Mouse (Mus musculus): ENCODE data around the gene Zfp420. TPM values are rescaled to one million over a fixed set of nuclear protein-coding genes. Genes with fewer than 3 reads are reported as not detected.

Zfp420 gene
- total RNA-seq, 2 experiments from 2014 or later = 2.9 TPM

GRCm38 (mm10) chr7:29890501-29890900 is 30.7 kb downstream of the Zfp420 start:
- intact Hi-C loops (cut with DNase I) = no loop called here
- DNase-seq = no peak

- no peak for DNase-seq
Observed at GRCm38 (mm10) chr7:29892756-29893155, 33.0 kb downstream of the Zfp420 start.

GRCm38 (mm10) chr7:29898351-29898750 is 38.6 kb downstream of the Zfp420 start:
- DNase-seq = no peak
- intact Hi-C loops (cut with DNase I) = no loop called here

More at GRCm38 (mm10) chr7:29892756-29893155, 33.0 kb downstream of the Zfp420 start:
- intact Hi-C loops (cut with DNase I) = no loop called here

- intact Hi-C loops (cut with DNase I) = no loop called here
Observed at GRCm38 (mm10) chr7:29904101-29904500, 44.3 kb downstream of the Zfp420 start.

GRCm38 (mm10) chr7:29905966-29906681 is 46.3 kb downstream of the Zfp420 start, which contains the start of gene Zfp27:
Gene Zfp27 (minus strand): TSS chr7:29906572.
- DNase-seq = peak; percentile 43 to 62
- intact Hi-C loops (cut with DNase I) = loop anchor here (2.0 kb wide), 1 partner anchor 91 kb away; no protein-coding TSS in a partner anchor

More at GRCm38 (mm10) chr7:29904101-29904500, 44.3 kb downstream of the Zfp420 start:
- DNase-seq = no peak

GRCm38 (mm10) chr7:29906682-29907058 is 46.9 kb downstream of the Zfp420 start:
- DNase-seq = peak in 1 of 2 experiments; percentile 10
- intact Hi-C loops (cut with DNase I) = loop anchor here (2.0 kb wide), 1 partner anchor 92 kb away; no protein-coding TSS in a partner anchor

GRCm38 (mm10) chr7:29907206-29907605 is 47.4 kb downstream of the Zfp420 start:
- intact Hi-C loops (cut with DNase I) = loop anchor here (2.0 kb wide), 1 partner anchor 92 kb away; no protein-coding TSS in a partner anchor
- no peak for DNase-seq

- peak; percentile 81 to 90 for DNase-seq
- intact Hi-C loops (cut with DNase I) = loop anchor here (2.0 kb wide), 3 partner anchors 46 to 74 kb away; partner anchors contain the start of genes Zfp420, Zfp568 and Zfp74
Observed at GRCm38 (mm10) chr7:29908130-29908950, 48.6 kb downstream of the Zfp420 start, which contains the start of gene Zfp383. Gene Zfp383 (plus strand): TSS chr7:29908223.

GRCm38 (mm10) chr7:29910252-29910651 is 50.5 kb downstream of the Zfp420 start:
- DNase-seq = no peak
- intact Hi-C loops (cut with DNase I) = no loop called here

- no peak for DNase-seq
- intact Hi-C loops (cut with DNase I) = no loop called here
Observed at GRCm38 (mm10) chr7:29912172-29912571, 52.4 kb downstream of the Zfp420 start.

- intact Hi-C loops (cut with DNase I) = no loop called here
- DNase-seq = no peak
Observed at GRCm38 (mm10) chr7:29917371-29918061, 57.7 kb downstream of the Zfp420 start.

- DNase-seq = no peak
Observed at GRCm38 (mm10) chr7:29918062-29918453, 58.3 kb downstream of the Zfp420 start.

GRCm38 (mm10) chr7:29921439-29922093 is 61.8 kb downstream of the Zfp420 start:
- intact Hi-C loops (cut with DNase I) = no loop called here

More at GRCm38 (mm10) chr7:29918062-29918453, 58.3 kb downstream of the Zfp420 start:
- intact Hi-C loops (cut with DNase I) = no loop called here

GRCm38 (mm10) chr7:29922780-29923179 is 63.0 kb downstream of the Zfp420 start:
- DNase-seq = no peak
- intact Hi-C loops (cut with DNase I) = no loop called here

More at GRCm38 (mm10) chr7:29921439-29922093, 61.8 kb downstream of the Zfp420 start:
- DNase-seq = no peak

Small RNA genes within 50 kb of the gene (microRNA-seq; reads per million reads assigned to microRNA genes)
- 0 to 1.3 reads per million in 2 experiments for gene Mir7668 (ENCODE audit: borderline number of aligned reads in 2 of 2)

Other genes with a start within 250 kb of the Zfp420 start
- gene Catsperg2, start 132.9 kb upstream of the Zfp420 start, total RNA-seq (2021) = not detected
- 10 to 100 TPM in 1 of 2 experiments, 1 to 10 TPM in 1; 9.8 to 11.4 TPM for gene Zfp84, start 91.4 kb upstream of the Zfp420 start, total RNA-seq (2021)
- gene Zfp30, start 76.0 kb upstream of the Zfp420 start, total RNA-seq (2021) = 1 to 10 TPM; 5.2 to 5.7 TPM
- 10 to 100 TPM; 10.9 to 11.9 TPM for gene Zfp790, start 43.9 kb upstream of the Zfp420 start, total RNA-seq (2021)
- under 1 TPM; 0.39 to 0.49 TPM for gene Zfp940, start 6.3 kb upstream of the Zfp420 start, total RNA-seq (2021)
- 1 to 10 TPM; 7.9 to 8.9 TPM for gene Zfp27, start 46.6 kb downstream of the Zfp420 start, total RNA-seq (2021)
- gene Zfp383, start 48.2 kb downstream of the Zfp420 start, total RNA-seq (2021) = 1 to 10 TPM; 6.1 to 9.9 TPM
- gene Zfp74, start 94.1 kb downstream of the Zfp420 start, total RNA-seq (2021) = 1 to 10 TPM; 5.9 TPM
- 10 to 100 TPM; 22.0 to 22.7 TPM for gene Zfp568, start 124.0 kb downstream of the Zfp420 start, total RNA-seq (2021)
- 1 to 10 TPM; 2.4 to 2.7 TPM for gene Zfp14, start 191.4 kb downstream of the Zfp420 start, total RNA-seq (2021)
- gene Zfp82, start 212.9 kb downstream of the Zfp420 start, total RNA-seq (2021) = 1 to 10 TPM; 1.7 to 2.6 TPM
- gene Gm26920, start 230.4 kb downstream of the Zfp420 start, total RNA-seq (2021) = not detected
- 1 to 10 TPM; 1.8 to 2.7 TPM for gene Zfp566, start 230.5 kb downstream of the Zfp420 start, total RNA-seq (2021)
- 10 to 100 TPM; 30.9 to 35.3 TPM for gene Zfp260, start 234.8 kb downstream of the Zfp420 start, total RNA-seq (2021)